Mouse (Mus musculus): Measurements from ENCODE around the gene Pxn. TPM values are rescaled to one million over a fixed set of nuclear protein-coding genes. Genes with fewer than 3 reads are reported as not detected.
"Not testable (repeated sequence)": the region's sequence is repeated elsewhere in the genome, so short reads cannot be mapped to it uniquely, and the experiment has no call there.

Pxn gene
- total and polyA plus RNA-seq, 2 experiments: 10.5 to 40.2 TPM

DNA sequence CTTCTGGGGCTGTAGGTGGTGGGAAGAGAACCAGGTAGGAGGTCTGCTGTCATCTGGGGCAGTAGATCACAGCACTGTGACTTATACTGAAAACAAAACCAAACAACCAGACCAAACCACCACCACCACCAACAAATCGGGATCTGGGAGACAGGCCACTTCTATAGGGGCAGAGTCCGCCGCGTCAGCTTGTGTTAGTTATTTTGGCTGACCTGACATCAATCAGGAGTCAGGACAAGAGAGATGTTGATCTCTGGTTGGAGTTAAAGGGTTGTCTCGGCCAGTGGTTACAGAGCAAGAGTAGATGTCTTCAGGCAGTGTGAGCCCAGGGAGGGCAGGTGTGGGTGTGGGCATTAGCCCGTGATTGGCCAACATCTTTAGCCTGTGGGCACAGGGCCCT lies 7.9 kb downstream of the Pxn start:
- 18% methylated on average over 6 of the region's 6 CpGs for WGBS
- peak; percentile 94 for DNase-seq (ENCODE audit: extremely low read depth, low read depth, low spot score)
- Histone ChIP-seq H3K27me3 (ENCODE audit: control insufficient read depth, insufficient read depth, low read length) (no peaks in the 10 kb centered on the region), H3K36me3 (ENCODE audit: control insufficient read depth, insufficient read depth, low read length) (no peaks in the 10 kb centered on the region), H3K27ac (replicated peaks; ENCODE audit: insufficient read depth, low read depth, low read length) (peak overlapping the region; percentile 92), H3K4me1 (ENCODE audit: control insufficient read depth, insufficient read depth, low read length) (peaks cover 46% of the 10 kb centered on the region), H3K79me2 (ENCODE audit: control insufficient read depth, insufficient read depth, low read length) (peaks cover 40% of the 10 kb centered on the region), H3K4me3 (ENCODE audit: insufficient read depth, low read depth, low read length) (no peak overlapping the region), H3K9ac (ENCODE audit: low read depth, low read length) (peak overlapping the region; percentile 74)
- TF ChIP-seq POLR2A (IDR thresholded peaks at IDR 0.05; ENCODE audit: extremely low read depth, insufficient read depth, low read length): no peak

- H3K9ac ChIP-seq (ENCODE audit: low read depth, low read length): peak overlapping the region; percentile 74
- DNase-seq (ENCODE audit: extremely low read depth, low read depth, low spot score): peak; percentile 55
- TF ChIP-seq POLR2A (IDR thresholded peaks at IDR 0.05; ENCODE audit: extremely low read depth, insufficient read depth, low read length) (no peak), CTCF (IDR thresholded peaks at IDR 0.05; ENCODE audit: low read depth, low read length) (no peak)
- WGBS: 11% methylated on average over 20 of the region's 20 CpGs
- H3K79me2 ChIP-seq (ENCODE audit: control insufficient read depth, insufficient read depth, low read length): peaks cover 33% of the 10 kb centered on the region
- H3K4me1 ChIP-seq (ENCODE audit: control insufficient read depth, insufficient read depth, low read length): peaks cover 43% of the 10 kb centered on the region
- H3K4me3 ChIP-seq (ENCODE audit: insufficient read depth, low read depth, low read length): peak overlapping the region; percentile 37; the same call in 1 of the 2 replicates
- no peaks in the 10 kb centered on the region for H3K27me3 ChIP-seq (ENCODE audit: control insufficient read depth, insufficient read depth, low read length)
- no peaks in the 10 kb centered on the region for H3K36me3 ChIP-seq (ENCODE audit: control insufficient read depth, insufficient read depth, low read length)
- peak overlapping the region; percentile 92 for H3K27ac ChIP-seq (replicated peaks; ENCODE audit: insufficient read depth, low read depth, low read length)
Measured at GRCm38 (mm10) chr5:115514896-115515587, 8.6 kb downstream of the Pxn start.

DNA sequence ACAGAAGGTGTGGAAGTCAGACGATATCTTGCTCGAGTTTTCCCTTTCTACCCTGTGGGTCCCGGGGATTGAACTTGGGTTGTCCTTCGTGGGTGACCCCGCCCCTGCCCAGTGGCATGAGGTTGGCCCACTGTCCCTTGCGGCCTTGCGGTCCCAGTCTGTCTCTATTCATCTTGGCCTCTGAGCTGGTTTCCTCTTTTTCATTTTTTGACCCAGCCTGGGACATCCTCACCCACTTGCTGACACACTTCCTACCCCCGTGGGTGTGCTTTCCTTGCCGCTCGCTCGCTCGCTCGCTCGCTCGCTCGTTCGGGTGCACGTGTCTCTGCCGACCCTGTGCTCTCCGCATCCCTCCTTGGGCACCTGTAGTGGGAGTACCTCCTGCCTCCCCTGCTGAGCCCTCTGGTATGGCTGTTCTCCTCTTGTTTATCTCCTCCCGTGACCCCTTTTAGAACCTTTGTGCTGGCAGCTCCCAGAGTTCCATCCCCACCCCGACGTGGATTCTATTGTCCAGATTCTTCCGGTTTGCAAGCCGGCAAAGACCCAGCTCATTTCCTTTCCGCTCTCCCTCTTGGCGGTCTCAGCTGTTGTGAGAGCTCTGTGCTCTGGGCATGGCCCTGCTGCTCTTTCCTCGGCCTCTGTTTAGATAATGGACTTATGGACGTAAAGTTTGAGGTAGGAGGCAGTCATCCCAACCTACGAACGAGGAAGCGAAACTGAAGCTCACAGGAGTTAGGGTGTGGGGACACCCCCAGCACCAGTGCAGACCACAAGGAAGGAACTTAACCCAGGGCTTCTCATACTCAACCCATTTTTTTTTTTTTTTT lies 9.8 kb downstream of the Pxn start:
- Histone ChIP-seq H3K4me1 (ENCODE audit: control insufficient read depth, insufficient read depth, low read length) (peaks cover 49% of the 10 kb centered on the region), H3K9ac (ENCODE audit: low read depth, low read length) (peak overlapping the region; percentile 44), H3K27ac (replicated peaks; ENCODE audit: insufficient read depth, low read depth, low read length) (peak overlapping the region; percentile 81), H3K36me3 (ENCODE audit: control insufficient read depth, insufficient read depth, low read length) (no peaks in the 10 kb centered on the region), H3K4me3 (ENCODE audit: insufficient read depth, low read depth, low read length) (peak overlapping the region; percentile 42; the same call in 1 of the 2 replicates), H3K27me3 (ENCODE audit: control insufficient read depth, insufficient read depth, low read length) (no peaks in the 10 kb centered on the region), H3K79me2 (ENCODE audit: control insufficient read depth, insufficient read depth, low read length) (peaks cover 27% of the 10 kb centered on the region; the same call in 1 of the 2 replicates)
- TF ChIP-seq POLR2A (IDR thresholded peaks at IDR 0.05; ENCODE audit: extremely low read depth, insufficient read depth, low read length): no peak
- TF ChIP-seq CTCF (IDR thresholded peaks at IDR 0.05; ENCODE audit: low read depth, low read length): no peak
- DNase-seq (ENCODE audit: extremely low read depth, low read depth, low spot score): peak; percentile 53
- WGBS: 66% methylated on average over 32 of the region's 32 CpGs

GRCm38 (mm10) chr5:115516908-115517307 lies 10.4 kb downstream of the Pxn start:
- H3K79me2 ChIP-seq (ENCODE audit: control insufficient read depth, insufficient read depth, low read length): peaks cover 22% of the 10 kb centered on the region; the same call in 1 of the 2 replicates
- no peak for DNase-seq (ENCODE audit: extremely low read depth, low read depth, low spot score)
- no peaks in the 10 kb centered on the region for H3K27me3 ChIP-seq (ENCODE audit: control insufficient read depth, insufficient read depth, low read length)
- WGBS: 57% methylated on average over 7 of the region's 7 CpGs
- H3K4me3 ChIP-seq (ENCODE audit: insufficient read depth, low read depth, low read length): no peak overlapping the region
- TF ChIP-seq CTCF (IDR thresholded peaks at IDR 0.05; ENCODE audit: low read depth, low read length) (no peak), POLR2A (IDR thresholded peaks at IDR 0.05; ENCODE audit: extremely low read depth, insufficient read depth, low read length) (no peak)
- H3K4me1 ChIP-seq (ENCODE audit: control insufficient read depth, insufficient read depth, low read length): peaks cover 46% of the 10 kb centered on the region
- peak overlapping the region; percentile 81 for H3K27ac ChIP-seq (replicated peaks; ENCODE audit: insufficient read depth, low read depth, low read length)
- no peaks in the 10 kb centered on the region for H3K36me3 ChIP-seq (ENCODE audit: control insufficient read depth, insufficient read depth, low read length)
- H3K9ac ChIP-seq (ENCODE audit: low read depth, low read length): no peak overlapping the region

DNA sequence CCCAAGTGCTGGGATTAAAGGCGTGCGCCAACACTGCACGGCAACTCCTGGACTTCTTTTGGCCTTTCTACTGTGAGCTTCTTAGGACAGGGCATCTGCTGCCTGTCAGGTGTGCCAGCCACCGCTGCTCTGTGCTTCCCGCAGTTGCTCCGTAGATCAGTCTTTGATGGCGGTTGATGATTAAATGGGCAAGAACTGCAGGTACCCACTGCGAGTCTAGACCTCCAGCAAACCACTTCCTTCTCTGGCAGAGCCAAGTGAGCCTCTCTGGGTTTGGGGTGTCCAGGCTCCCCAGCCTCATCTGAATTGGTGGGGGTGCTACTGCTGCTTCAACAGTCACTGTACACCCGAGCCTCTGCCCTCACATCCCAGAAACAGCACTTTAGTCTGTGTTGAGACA lies 11.0 kb downstream of the Pxn start:
- Histone ChIP-seq H3K36me3 (ENCODE audit: control insufficient read depth, insufficient read depth, low read length) (no peaks in the 10 kb centered on the region), H3K79me2 (ENCODE audit: control insufficient read depth, insufficient read depth, low read length) (peaks cover 19% of the 10 kb centered on the region; the same call in 1 of the 2 replicates), H3K9ac (ENCODE audit: low read depth, low read length) (no peak overlapping the region), H3K27ac (replicated peaks; ENCODE audit: insufficient read depth, low read depth, low read length) (0 out of 2 replicates have a peak overlapping the region, but pooled peaks have one; percentile 14), H3K27me3 (ENCODE audit: control insufficient read depth, insufficient read depth, low read length) (no peaks in the 10 kb centered on the region), H3K4me3 (ENCODE audit: insufficient read depth, low read depth, low read length) (no peak overlapping the region), H3K4me1 (ENCODE audit: control insufficient read depth, insufficient read depth, low read length) (peaks cover 47% of the 10 kb centered on the region)
- TF ChIP-seq POLR2A (IDR thresholded peaks at IDR 0.05; ENCODE audit: extremely low read depth, insufficient read depth, low read length) (no peak), CTCF (IDR thresholded peaks at IDR 0.05; ENCODE audit: low read depth, low read length) (no peak)
- WGBS: 68% methylated on average over 9 of the region's 9 CpGs
- DNase-seq (ENCODE audit: extremely low read depth, low read depth, low spot score): no peak

GRCm38 (mm10) chr5:115518214-115518613 lies 11.7 kb downstream of the Pxn start:
- DNase-seq (ENCODE audit: extremely low read depth, low read depth, low spot score): not testable (repeated sequence)
- WGBS: 91% methylated on average over 8 of the region's 8 CpGs

More at GRCm38 (mm10) chr5:115518214-115518613, 11.7 kb downstream of the Pxn start:
- Histone ChIP-seq H3K79me2 (ENCODE audit: control insufficient read depth, insufficient read depth, low read length) (peaks cover 21% of the 10 kb centered on the region; the same call in 1 of the 2 replicates), H3K4me1 (ENCODE audit: control insufficient read depth, insufficient read depth, low read length) (peaks cover 48% of the 10 kb centered on the region)
- H3K27ac ChIP-seq (replicated peaks; ENCODE audit: insufficient read depth, low read depth, low read length); H3K36me3 ChIP-seq (ENCODE audit: control insufficient read depth, insufficient read depth, low read length); H3K4me3 ChIP-seq (ENCODE audit: insufficient read depth, low read depth, low read length); H3K27me3 ChIP-seq (ENCODE audit: control insufficient read depth, insufficient read depth, low read length); H3K9ac ChIP-seq (ENCODE audit: low read depth, low read length): not testable (repeated sequence)

Data from liver, adult 2 months (tissue).